Comparison of ENCODE assay signal across 8 mouse cellular contexts in genomic region chr4:114637120-114637519, GRCm38 (mm10).
A peak's percentile ranks its signal among the peaks of the same experiment; 100 is the strongest.
DNase-seq lines count a peak whose midpoint lies in the region; ATAC-seq lines count a peak whose summit lies in the region.

No protein-coding gene starts in this region.

- 23% methylated on average over 3 of the region's 3 CpGs for WGBS in midbrain, embryonic 14.5 days
- 21% methylated on average over 3 of the region's 3 CpGs for WGBS in midbrain, embryonic 15.5 days
- 13% methylated on average over 3 of the region's 3 CpGs for WGBS in embryonic facial prominence, embryonic 14.5 days

- no peak for ATAC-seq in midbrain, embryonic 14.5 days (ENCODE audit: low FRiP score, low TSS enrichment)
- ATAC-seq in midbrain, embryonic 15.5 days (replicated peaks): no peak
- ATAC-seq in embryonic facial prominence, embryonic 14.5 days (ENCODE audit: low read depth): no peak
- ATAC-seq in megakaryocyte progenitor cell, adult 5-6 weeks (replicated peaks; ENCODE audit: poor library complexity): peak; percentile 86
- no peak for ATAC-seq in megakaryocyte, adult 5-6 weeks (ENCODE audit: poor library complexity, severe bottlenecking)

- no peak overlapping the region for H3K9ac ChIP-seq in midbrain, embryonic 14.5 days (replicated peaks; ENCODE audit: low read length)
- H3K9ac ChIP-seq in midbrain, embryonic 15.5 days: no peak overlapping the region
- no peak overlapping the region for H3K9ac ChIP-seq in embryonic facial prominence, embryonic 14.5 days (ENCODE audit: low read depth, low read length)

- H3K4me1 ChIP-seq in midbrain, embryonic 14.5 days (ENCODE audit: control insufficient read depth, insufficient read depth, low read length): no peaks in the 10 kb centered on the region
- H3K4me1 ChIP-seq in midbrain, embryonic 15.5 days: no peaks in the 10 kb centered on the region
- no peaks in the 10 kb centered on the region for H3K4me1 ChIP-seq in embryonic facial prominence, embryonic 14.5 days (ENCODE audit: control insufficient read depth, insufficient read depth, low read length)

- no peak overlapping the region for H3K4me2 ChIP-seq in midbrain, embryonic 14.5 days (ENCODE audit: low read length)
- H3K4me2 ChIP-seq in midbrain, embryonic 15.5 days: no peak overlapping the region
- no peak overlapping the region for H3K4me2 ChIP-seq in embryonic facial prominence, embryonic 14.5 days (ENCODE audit: low read depth, low read length)

- H3K27me3 ChIP-seq in midbrain, embryonic 14.5 days (ENCODE audit: control insufficient read depth, insufficient read depth, low read length): no peaks in the 10 kb centered on the region
- no peaks in the 10 kb centered on the region for H3K27me3 ChIP-seq in midbrain, embryonic 15.5 days (replicated peaks)
- H3K27me3 ChIP-seq in embryonic facial prominence, embryonic 14.5 days (replicated peaks; ENCODE audit: control insufficient read depth, insufficient read depth, low read length): peaks cover 4% of the 10 kb centered on the region; the same call in 1 of the 2 replicates

- no peaks in the 10 kb centered on the region for H3K9me3 ChIP-seq in midbrain, embryonic 14.5 days (ENCODE audit: control insufficient read depth, low read length)
- no peaks in the 10 kb centered on the region for H3K9me3 ChIP-seq in midbrain, embryonic 15.5 days
- H3K9me3 ChIP-seq in embryonic facial prominence, embryonic 14.5 days (ENCODE audit: control insufficient read depth, low read length): no peaks in the 10 kb centered on the region

- no peak overlapping the region for H3K27ac ChIP-seq in midbrain, embryonic 14.5 days (replicated peaks; ENCODE audit: low read depth, low read length)
- H3K27ac ChIP-seq in midbrain, embryonic 15.5 days: no peak overlapping the region
- H3K27ac ChIP-seq in embryonic facial prominence, embryonic 14.5 days (replicated peaks; ENCODE audit: low read depth, low read length): no peak overlapping the region

- no peak overlapping the region for H3K4me3 ChIP-seq in midbrain, embryonic 14.5 days (replicated peaks; ENCODE audit: low read depth, low read length)
- H3K4me3 ChIP-seq in midbrain, embryonic 15.5 days: no peak overlapping the region
- no peak overlapping the region for H3K4me3 ChIP-seq in embryonic facial prominence, embryonic 14.5 days (ENCODE audit: low read depth, low read length)

- no peaks in the 10 kb centered on the region for H3K36me3 ChIP-seq in midbrain, embryonic 14.5 days (ENCODE audit: control insufficient read depth, insufficient read depth, low read length)
- no peaks in the 10 kb centered on the region for H3K36me3 ChIP-seq in midbrain, embryonic 15.5 days (replicated peaks)
- H3K36me3 ChIP-seq in embryonic facial prominence, embryonic 14.5 days (ENCODE audit: control insufficient read depth, insufficient read depth, low read length): no peaks in the 10 kb centered on the region

- peak; percentile 83 for DNase-seq in embryo, embryonic 10 days (ENCODE audit: low spot score)
- DNase-seq in embryo, embryonic 9.5 days (ENCODE audit: extremely low spot score): no peak
- peak; percentile 59 for DNase-seq in midbrain, embryonic 14.5 days
- DNase-seq in embryonic facial prominence, embryonic 14.5 days (ENCODE audit: low spot score): peak; percentile 46
- no peak for DNase-seq in cerebellum, postnatal 4 days (ENCODE audit: low spot score in 2 of 2)

Comparison
In these comparisons a context has a peak if more than half of its experiments do, and no peak if none do; other contexts are left out.
1. DNase-seq: peak in embryo, embryonic 10 days (single experiment), midbrain, embryonic 14.5 days (single experiment) and embryonic facial prominence, embryonic 14.5 days (single experiment); none in embryo, embryonic 9.5 days (single experiment) and cerebellum, postnatal 4 days (0 of 2).